ENCODE assay signal across 18 mouse cellular contexts in genomic region chr9:45235668-45236227, GRCm38 (mm10). TPM values are rescaled to one million over a fixed set of nuclear protein-coding genes. Genes with fewer than 3 reads are reported as not detected.
DNase-seq lines count a peak whose midpoint lies in the region; ATAC-seq and TF ChIP-seq lines count a peak whose summit lies in the region.
"Had no signal": no experiment of that assay in that cellular context is flagged by ENCODE, and none has a peak within 500 bp of the region (broad histone marks: within the 10 kb centered on the region; RNA-seq: fewer than 3 reads in every experiment).

No protein-coding gene starts in this region.

- no peaks in the 10 kb centered on the region for H3K27me3 ChIP-seq in lung, embryonic 14.5 days (ENCODE audit: insufficient read depth, low read length)
- peaks cover 3% of the 10 kb centered on the region; the same call in 1 of the 2 replicates for H3K27me3 ChIP-seq in hindbrain, embryonic 12.5 days
- H3K27me3 ChIP-seq: limb, embryonic 12.5 days had no signal

- no peaks in the 10 kb centered on the region for H3K36me3 ChIP-seq in lung, embryonic 14.5 days (ENCODE audit: insufficient read depth)
- H3K36me3 ChIP-seq in hindbrain, embryonic 12.5 days, result no peaks in the 10 kb centered on the region
- H3K36me3 ChIP-seq: heart, embryonic 13.5 days; hindbrain, embryonic 10.5 days; limb, embryonic 12.5 days had no signal

- 34% methylated on average over 6 of the region's 6 CpGs for WGBS in lung, embryonic 14.5 days
- whole genome bisulfite sequencing in lung, adult 2 months, result 36% methylated on average over 6 of the region's 6 CpGs
- WGBS in hindbrain, embryonic 12.5 days, result 83% methylated on average over 6 of the region's 6 CpGs

- H3K4me2 ChIP-seq in lung, embryonic 14.5 days, result no peak overlapping the region
- no peak overlapping the region for H3K4me2 ChIP-seq in hindbrain, embryonic 12.5 days (replicated peaks)
- H3K4me2 ChIP-seq: heart, embryonic 13.5 days; limb, embryonic 12.5 days had no signal

- no peak overlapping the region for H3K27ac ChIP-seq in lung, embryonic 14.5 days (ENCODE audit: low read depth)
- no peak overlapping the region for H3K27ac ChIP-seq in hindbrain, embryonic 12.5 days
- H3K27ac ChIP-seq: heart, embryonic 13.5 days; hindbrain, embryonic 10.5 days; left cerebral cortex, adult 2 months; limb, embryonic 12.5 days had no signal

- H3K9me3 ChIP-seq in lung, embryonic 14.5 days (ENCODE audit: low read depth, low read length), result no peaks in the 10 kb centered on the region
- H3K9me3 ChIP-seq in hindbrain, embryonic 12.5 days (replicated peaks), result no peaks in the 10 kb centered on the region
- H3K9me3 ChIP-seq: heart, embryonic 13.5 days; hindbrain, embryonic 10.5 days; limb, embryonic 12.5 days had no signal

- peak; percentile 73 for DNase-seq in lung, embryonic 14.5 days
- DNase-seq in lung, adult 2 months, result no peak
- DNase-seq in 416B (ENCODE audit: low read depth), result peak; percentile 19
- DNase-seq in yolk sac, embryonic 10.5 days (ENCODE audit: low spot score), result no peak
- DNase-seq in urinary bladder, postnatal 25 days (ENCODE audit: low spot score), result no peak
- DNase-seq: cerebellum, postnatal 10 days; gastrocnemius, postnatal 36 days; thymus, postnatal 25 days had no signal

- no peak for TF ChIP-seq POLR2A in lung, adult 2 months (IDR thresholded peaks at IDR 0.05; ENCODE audit: borderline replicate concordance, extremely low read depth, low read depth, low read length)

- H3K4me1 ChIP-seq in lung, embryonic 14.5 days (ENCODE audit: insufficient read depth), result no peaks in the 10 kb centered on the region
- no peaks in the 10 kb centered on the region for H3K4me1 ChIP-seq in lung, adult 2 months (ENCODE audit: control insufficient read depth, insufficient read depth, low read length)
- H3K4me1 ChIP-seq in hindbrain, embryonic 12.5 days, result no peaks in the 10 kb centered on the region
- H3K4me1 ChIP-seq: heart, embryonic 13.5 days; limb, embryonic 12.5 days had no signal

- H3K9ac ChIP-seq in lung, embryonic 14.5 days, result no peak overlapping the region
- no peak overlapping the region for H3K9ac ChIP-seq in hindbrain, embryonic 12.5 days
- H3K9ac ChIP-seq: heart, embryonic 13.5 days; limb, embryonic 12.5 days had no signal

- H3K4me3 ChIP-seq in lung, embryonic 14.5 days (ENCODE audit: low read depth, low read length), result no peak overlapping the region
- H3K4me3 ChIP-seq in lung, adult 2 months (replicated peaks; ENCODE audit: extremely low read depth, low read depth, low read length), result no peak overlapping the region
- H3K4me3 ChIP-seq in hindbrain, embryonic 12.5 days, result no peak overlapping the region
- H3K4me3 ChIP-seq: heart, embryonic 13.5 days; hindbrain, embryonic 10.5 days; left cerebral cortex, adult 2 months; limb, embryonic 12.5 days had no signal

- TF ChIP-seq CTCF in lung, embryonic 14.5 days (IDR thresholded peaks at IDR 0.05; ENCODE audit: low read depth), result no peak
- no peak for TF ChIP-seq CTCF in lung, adult 2 months (IDR thresholded peaks at IDR 0.05; ENCODE audit: insufficient read depth, low read length)

- peak; percentile 31; the same call in 1 of the 2 replicates for ATAC-seq in lung, embryonic 14.5 days (ENCODE audit: insufficient read depth)
- peak; percentile 41 for ATAC-seq in CD4-positive, CD25-positive, alpha-beta regulatory T cell, adult 4 months
- peak; percentile 56 for ATAC-seq in inflammation-experienced regulatory T-cells, adult 6 months
- no peak for ATAC-seq in hindbrain, embryonic 12.5 days (ENCODE audit: low FRiP score)
- ATAC-seq: intestine, embryonic 16.5 days had no signal

RNA-seq across cellular contexts. Expression of gene Tmprss4, which starts 31.9 kb away (rescaled TPM):
- polyA plus RNA-seq in lung, embryonic 14.5 days (2014; fragmentation: Nextera tagmentation; extraction: Ambion mirVana), result 0.54 and 1.1 TPM in 2 replicates
- 18.2 and 24.1 TPM in 2 replicates for polyA plus RNA-seq in lung, adult 2 months (2012; rRNA removed)
- polyA plus RNA-seq in CD4-positive, CD25-positive, alpha-beta regulatory T cell, adult 4 months (2017; shearing (Covaris generic)), result not detected
- not detected for polyA plus RNA-seq in inflammation-experienced regulatory T-cells, adult 6 months (2017; shearing (Covaris generic))
- 0.18 and 0.21 TPM in 2 replicates for polyA plus RNA-seq in hindbrain, embryonic 12.5 days (2016; fragmentation: Nextera tagmentation; extraction: Ambion mirVana)
- polyA plus RNA-seq: hindbrain, embryonic 10.5 days; limb, embryonic 12.5 days; midbrain, postnatal 0 days; neural tube, embryonic 14.5 days had no signal

RNA-seq across cellular contexts. Expression of gene Il10ra, which starts 33.2 kb away (rescaled TPM):
- polyA plus RNA-seq in lung, embryonic 14.5 days (2014; fragmentation: Nextera tagmentation; extraction: Ambion mirVana), result 0.63 and 1.3 TPM in 2 replicates
- polyA plus RNA-seq in lung, adult 2 months (2012; rRNA removed), result 10.3 and 12.9 TPM in 2 replicates
- polyA plus RNA-seq in CD4-positive, CD25-positive, alpha-beta regulatory T cell, adult 4 months (2017; shearing (Covaris generic)), result 10 to 100 TPM; 38.8 to 66.0 TPM
- polyA plus RNA-seq in inflammation-experienced regulatory T-cells, adult 6 months (2017; shearing (Covaris generic)), result 10 to 100 TPM; 38.3 to 56.0 (median 48.7) TPM
- 0.31 and 0.54 TPM in 2 replicates for polyA plus RNA-seq in hindbrain, embryonic 12.5 days (2016; fragmentation: Nextera tagmentation; extraction: Ambion mirVana)

RNA-seq across cellular contexts. Expression of gene BC049352, which starts 53.9 kb away (rescaled TPM):
- polyA plus RNA-seq in lung, embryonic 14.5 days (2014; fragmentation: Nextera tagmentation; extraction: Ambion mirVana), result 0.13 TPM in 1 of 2 replicates, not detected in the other
- polyA plus RNA-seq in lung, adult 2 months (2012; rRNA removed), result not detected in 2 replicates
- 1 to 10 TPM; 2.5 to 3.2 TPM for polyA plus RNA-seq in CD4-positive, CD25-positive, alpha-beta regulatory T cell, adult 4 months (2017; shearing (Covaris generic))
- 1 to 10 TPM; 2.7 to 4.2 (median 4.1) TPM for polyA plus RNA-seq in inflammation-experienced regulatory T-cells, adult 6 months (2017; shearing (Covaris generic))
- 0.13 TPM in 1 of 2 replicates, not detected in the other for polyA plus RNA-seq in hindbrain, embryonic 12.5 days (2016; fragmentation: Nextera tagmentation; extraction: Ambion mirVana)
- polyA plus RNA-seq: heart, embryonic 13.5 days; hindbrain, embryonic 10.5 days; limb, embryonic 12.5 days; neural tube, embryonic 14.5 days had no signal

Comparison
In these comparisons a context has a peak if more than half of its experiments do, and no peak if none do; other contexts are left out.
1. DNase-seq: peak in lung, embryonic 14.5 days (single experiment) and 416B (single experiment); none in lung, adult 2 months (single experiment), yolk sac, embryonic 10.5 days (single experiment) and urinary bladder, postnatal 25 days (single experiment).